Mouse (Mus musculus) liver, embryonic 14.5 days (tissue): ENCODE measurements around the gene Rbbp5. TPM values are rescaled to one million over a fixed set of nuclear protein-coding genes. Genes with fewer than 3 reads are reported as not detected.

ENCODE experiments used
- ATAC-seq: fragments of 200-750 bp; cut with Nextera tagmentation; 2 replicates; pipeline ENCODE4 v1.8.0; 2017; ENCODE audit warnings: moderate number of reproducible peaks, mild to moderate bottlenecking, moderate library complexity; ENCODE audit not compliant: insufficient read depth
- DNase-seq, 3 experiments: peaks; one replicate each; pipeline ENCODE4 v3.0.0-alpha.2; 2012 to 2013; ENCODE audit warnings: low read depth in 3 of 3, low spot score in 3 of 3
- H3K27ac ChIP-seq: fragments of 300-500 bp; sonication (generic); 2 replicates; pipeline ENCODE4 v1.5.1; 2014; ENCODE audit warnings: moderate library complexity, mild to moderate bottlenecking, control low read depth, inconsistent platforms
- H3K27me3 ChIP-seq: fragments of 300-500 bp; sonication (generic); 2 replicates; pipeline ENCODE4 v1.6.1; 2014; ENCODE audit warnings: mild to moderate bottlenecking, low read length, moderate library complexity; ENCODE audit not compliant: control insufficient read depth, insufficient read depth
- H3K36me3 ChIP-seq: fragments of 300-500 bp; sonication (generic); replicated peaks from 2 replicates; pipeline ENCODE4 v1.6.1; 2014; ENCODE audit warnings: low read depth; ENCODE audit not compliant: control insufficient read depth, insufficient read depth
- H3K4me1 ChIP-seq, 2 experiments: fragments of 200-500 bp in 1 of 2; fragments of 300-500 bp in 1 of 2; sonication (generic) in 1 of 2; replicated peaks; 2 replicates each; pipeline ENCODE4 v1.6.1; 2012 to 2014; ENCODE audit warnings: antibody characterized with exemption in 1 of 2, inconsistent platforms in 1 of 2, low read length in 1 of 2; ENCODE audit not compliant: control insufficient read depth in 2 of 2, insufficient read depth in 2 of 2
- H3K4me2 ChIP-seq: fragments of 300-500 bp; sonication (generic); 2 replicates; pipeline ENCODE4 v1.6.1; 2014; ENCODE audit warnings: low read depth, mild to moderate bottlenecking, control low read depth, moderate library complexity
- H3K4me3 ChIP-seq, 2 experiments: fragments of 200-500 bp in 1 of 2; fragments of 300-500 bp in 1 of 2; sonication (generic) in 1 of 2; 2 replicates each; pipeline ENCODE4 v1.5.1; 2012 to 2014; ENCODE audit warnings: low read depth in 2 of 2, low read length in 2 of 2, mild to moderate bottlenecking in 2 of 2, control low read depth in 1 of 2, inconsistent platforms in 1 of 2, moderate library complexity in 1 of 2; ENCODE audit not compliant: insufficient read depth in 1 of 2
- H3K9ac ChIP-seq: fragments of 300-500 bp; sonication (generic); replicated peaks from 2 replicates; pipeline ENCODE4 v1.6.1; 2014; ENCODE audit warnings: mild to moderate bottlenecking, control low read depth, moderate library complexity
- H3K9me3 ChIP-seq: fragments of 300-500 bp; sonication (generic); 2 replicates; pipeline ENCODE4 v1.6.1; 2016; ENCODE audit warnings: low read length, mixed read lengths; ENCODE audit not compliant: control insufficient read depth
- CTCF ChIP-seq: IDR thresholded peaks from 2 replicates; pipeline ENCODE4 v1.5.1; 2016; ENCODE audit warnings: antibody characterized with exemption, low read depth, control low read depth
- EP300 ChIP-seq: IDR thresholded peaks from 2 replicates; pipeline ENCODE4 v1.6.1; 2016; ENCODE audit warnings: antibody characterized with exemption, low read depth
- WGBS: fragments of 180-500 bp; shearing (Covaris S2); extraction: QIAGEN DNeasy Blood & Tissue Kit; methylation state at CpG from one replicate; pipeline ENCODE4 v1.1.7; 2014; ENCODE audit not compliant: insufficient replicate concordance; 5-methylcytosine and 5-hydroxymethylcytosine counted together
- polyA plus RNA-seq, 2 experiments: library from polyadenylated mRNA; depleted of rRNA in 1 of 2; stranded (reverse) in 1 of 2; unstranded in 1 of 2; fragments of >200 nt; fragmentation: Nextera tagmentation in 1 of 2; extraction: Ambion mirVana in 1 of 2; gene quantifications; 2 replicates each; pipeline versions ENCODE4 v1.2.1 to v1.2.3; 2012 to 2014

The Rbbp5 gene
- polyA plus RNA-seq, 2 experiments = 16.3 to 20.0 TPM

- no peaks in the 10 kb centered on the region for H3K27me3 ChIP-seq
- H3K9me3 ChIP-seq = no peaks in the 10 kb centered on the region
- H3K9ac ChIP-seq = no peak overlapping the region
- TF ChIP-seq EP300 = no peak
- TF ChIP-seq CTCF = peak; percentile 83
- H3K27ac ChIP-seq = no peak overlapping the region
- no peaks in the 10 kb centered on the region for H3K4me1 ChIP-seq
- no peak for ATAC-seq
- WGBS = 10% methylated on average over 10 of the region's 10 CpGs
- no peak overlapping the region for H3K4me2 ChIP-seq
- DNase-seq = peak; percentile 17 to 32 (median 18)
- no peak overlapping the region for H3K4me3 ChIP-seq
- H3K36me3 ChIP-seq = no peaks in the 10 kb centered on the region
Measured at GRCm38 (mm10) chr1:132525832-132526231, 48.7 kb downstream of the Rbbp5 start.

GRCm38 (mm10) chr1:132528071-132528470, 50.9 kb downstream of the Rbbp5 start:
- Histone ChIP-seq H3K9me3 (no peaks in the 10 kb centered on the region), H3K4me3 (no peak overlapping the region), H3K27ac (no peak overlapping the region), H3K9ac (no peak overlapping the region), H3K36me3 (no peaks in the 10 kb centered on the region), H3K27me3 (no peaks in the 10 kb centered on the region), H3K4me2 (no peak overlapping the region), H3K4me1 (no peaks in the 10 kb centered on the region)
- ATAC-seq (no peak), DNase-seq (no peak)
- TF ChIP-seq EP300 (no peak), CTCF (no peak)
- 76% methylated on average over 13 of the region's 13 CpGs for WGBS

- no peak overlapping the region for H3K4me3 ChIP-seq
- 65% methylated on average over 19 of the region's 19 CpGs for WGBS
- H3K9me3 ChIP-seq = no peaks in the 10 kb centered on the region
- H3K4me1 ChIP-seq = no peaks in the 10 kb centered on the region
- DNase-seq = no peak
- no peak for ATAC-seq
- H3K27me3 ChIP-seq = no peaks in the 10 kb centered on the region
- no peak overlapping the region for H3K4me2 ChIP-seq
- H3K9ac ChIP-seq = no peak overlapping the region
- TF ChIP-seq EP300 (no peak), CTCF (no peak)
- H3K36me3 ChIP-seq = no peaks in the 10 kb centered on the region
- H3K27ac ChIP-seq = no peak overlapping the region
Measured at GRCm38 (mm10) chr1:132528647-132529334, 51.6 kb downstream of the Rbbp5 start.

GRCm38 (mm10) chr1:132530631-132531191, 53.5 kb downstream of the Rbbp5 start:
- Histone ChIP-seq H3K27ac (no peak overlapping the region), H3K36me3 (no peaks in the 10 kb centered on the region), H3K9me3 (no peaks in the 10 kb centered on the region), H3K4me3 (no peak overlapping the region), H3K4me1 (no peaks in the 10 kb centered on the region), H3K9ac (no peak overlapping the region), H3K4me2 (no peak overlapping the region), H3K27me3 (peaks cover 4% of the 10 kb centered on the region; the same call in 1 of the 2 replicates)
- 15% methylated on average over 5 of the region's 5 CpGs for WGBS
- DNase-seq (no peak), ATAC-seq (no peak)
- TF ChIP-seq EP300 = no peak
- no peak for TF ChIP-seq CTCF

GRCm38 (mm10) chr1:132532521-132532920, 55.4 kb downstream of the Rbbp5 start:
- DNase-seq (no peak), ATAC-seq (no peak)
- no peak for TF ChIP-seq EP300
- TF ChIP-seq CTCF = no peak
- Histone ChIP-seq H3K4me3 (no peak overlapping the region), H3K27me3 (peaks cover 4% of the 10 kb centered on the region; the same call in 1 of the 2 replicates), H3K27ac (no peak overlapping the region), H3K9me3 (no peaks in the 10 kb centered on the region), H3K4me1 (no peaks in the 10 kb centered on the region), H3K36me3 (no peaks in the 10 kb centered on the region), H3K9ac (no peak overlapping the region), H3K4me2 (no peak overlapping the region)
- 38% methylated on average over 9 of the region's 9 CpGs for WGBS
